Mouse (Mus musculus): ENCODE data around the gene Mgmt. TPM values are rescaled to one million over a fixed set of nuclear protein-coding genes. Genes with fewer than 3 reads are reported as not detected.

Gene Mgmt
- polyA plus RNA-seq, 1 experiment: 0.06 TPM

- no peak for TF ChIP-seq TAL1 (IDR thresholded peaks at IDR 0.05; ENCODE audit: low read length)
- no peak for TF ChIP-seq GATA1 (IDR thresholded peaks at IDR 0.05; ENCODE audit: low read length)
- H3K4me1 ChIP-seq (ENCODE audit: control insufficient read depth): no peaks in the 10 kb centered on the region
These were observed 110.9 kb downstream of the Mgmt start for GRCm38 (mm10) chr7:137005293-137005692.

GRCm38 (mm10) chr7:137008321-137008720, 113.9 kb downstream of the Mgmt start:
- H3K9me3 ChIP-seq (ENCODE audit: control insufficient read depth, low read length): no peaks in the 10 kb centered on the region
- no peak overlapping the region for H3K4me3 ChIP-seq (replicated peaks)

More at GRCm38 (mm10) chr7:137005293-137005692, 110.9 kb downstream of the Mgmt start:
- Histone ChIP-seq H3K36me3 (ENCODE audit: control insufficient read depth) (no peaks in the 10 kb centered on the region), H3K27me3 (ENCODE audit: control insufficient read depth) (no peaks in the 10 kb centered on the region), H3K9me3 (ENCODE audit: control insufficient read depth, low read length) (no peaks in the 10 kb centered on the region), H3K4me3 (replicated peaks) (no peak overlapping the region)

DNA sequence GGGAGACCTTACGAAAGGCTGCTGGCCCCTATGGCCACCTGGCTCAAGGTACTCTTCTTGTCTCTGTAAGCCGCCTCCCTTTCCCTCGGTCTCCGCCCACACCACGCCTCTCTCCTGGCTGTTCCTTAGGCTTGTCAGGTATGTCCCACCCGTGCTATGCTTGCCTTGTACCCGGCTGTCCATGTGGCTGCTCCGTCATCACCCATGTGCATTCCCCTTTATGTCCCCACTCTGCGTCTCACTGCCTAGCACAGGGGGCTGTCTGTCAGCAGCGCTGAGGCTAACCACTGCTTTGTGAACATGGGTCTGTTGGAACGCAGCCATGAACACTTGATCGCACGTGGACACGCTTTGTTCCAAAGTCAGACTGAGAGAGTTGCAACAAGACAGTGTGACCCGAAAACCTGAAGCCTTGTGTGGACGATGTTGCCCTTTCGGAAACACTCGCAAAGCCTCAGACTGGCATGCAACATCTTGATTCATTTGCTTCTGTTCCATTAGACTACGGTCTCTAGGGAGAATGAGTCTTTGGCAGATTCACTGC, 115.4 kb downstream of the Mgmt start:
- Histone ChIP-seq H3K9me3 (ENCODE audit: control insufficient read depth, low read length) (no peaks in the 10 kb centered on the region), H3K4me1 (ENCODE audit: control insufficient read depth) (no peaks in the 10 kb centered on the region), H3K36me3 (ENCODE audit: control insufficient read depth) (no peaks in the 10 kb centered on the region), H3K27me3 (ENCODE audit: control insufficient read depth) (no peaks in the 10 kb centered on the region), H3K4me3 (replicated peaks) (no peak overlapping the region)
- TF ChIP-seq TAL1 (IDR thresholded peaks at IDR 0.05; ENCODE audit: low read length) (no peak), GATA1 (IDR thresholded peaks at IDR 0.05; ENCODE audit: low read length) (no peak)

More at GRCm38 (mm10) chr7:137008321-137008720, 113.9 kb downstream of the Mgmt start:
- TF ChIP-seq TAL1 (IDR thresholded peaks at IDR 0.05; ENCODE audit: low read length) (no peak), GATA1 (IDR thresholded peaks at IDR 0.05; ENCODE audit: low read length) (no peak)
- Histone ChIP-seq H3K36me3 (ENCODE audit: control insufficient read depth) (no peaks in the 10 kb centered on the region), H3K27me3 (ENCODE audit: control insufficient read depth) (no peaks in the 10 kb centered on the region), H3K4me1 (ENCODE audit: control insufficient read depth) (no peaks in the 10 kb centered on the region)

DNA sequence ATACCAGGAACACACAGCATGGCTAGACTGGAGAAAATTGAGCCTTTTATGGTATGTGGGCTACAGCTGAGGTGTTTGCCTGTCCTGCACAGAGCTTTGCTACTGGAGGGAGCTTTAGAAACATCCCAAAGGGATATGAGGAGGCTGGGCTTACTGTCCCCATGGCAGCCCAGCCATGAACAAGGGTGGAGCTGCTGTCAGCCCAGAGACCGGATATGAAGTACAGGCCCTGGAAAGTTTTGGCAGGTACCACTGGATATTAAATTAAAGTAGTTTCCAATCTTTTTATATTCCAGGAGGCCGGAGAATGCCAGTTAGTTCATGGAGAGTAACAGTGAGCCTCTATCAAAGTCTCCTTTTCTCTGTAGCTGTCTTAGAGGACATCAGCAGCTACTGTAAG, 116.0 kb downstream of the Mgmt start:
- Histone ChIP-seq H3K36me3 (ENCODE audit: control insufficient read depth) (no peaks in the 10 kb centered on the region), H3K27me3 (ENCODE audit: control insufficient read depth) (no peaks in the 10 kb centered on the region), H3K4me1 (ENCODE audit: control insufficient read depth) (no peaks in the 10 kb centered on the region), H3K4me3 (replicated peaks) (no peak overlapping the region), H3K9me3 (ENCODE audit: control insufficient read depth, low read length) (no peaks in the 10 kb centered on the region)
- no peak for TF ChIP-seq TAL1 (IDR thresholded peaks at IDR 0.05; ENCODE audit: low read length)
- TF ChIP-seq GATA1 (IDR thresholded peaks at IDR 0.05; ENCODE audit: low read length): no peak

DNA sequence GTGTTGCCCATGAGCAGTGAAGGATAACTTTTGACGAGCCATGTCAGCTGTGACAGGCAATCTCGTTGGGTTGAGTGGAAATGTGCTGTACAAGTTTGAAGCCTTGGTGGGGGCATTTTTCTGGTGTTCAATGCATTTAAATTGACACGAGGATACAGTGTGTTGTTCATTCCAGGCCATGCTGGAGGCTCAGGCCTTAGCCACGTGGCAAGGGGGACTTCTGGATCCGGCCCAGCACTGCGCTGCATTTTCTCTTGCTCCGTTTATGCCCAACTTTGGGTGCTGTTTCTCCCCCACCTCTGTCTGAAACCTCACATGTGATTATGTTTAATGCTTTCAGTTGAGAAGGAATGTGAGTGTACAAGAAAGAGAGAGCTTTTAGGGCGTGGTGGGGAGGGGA, 118.3 kb downstream of the Mgmt start:
- Histone ChIP-seq H3K9me3 (ENCODE audit: control insufficient read depth, low read length) (no peaks in the 10 kb centered on the region; the same call in 1 of the 2 replicates), H3K27me3 (ENCODE audit: control insufficient read depth) (no peaks in the 10 kb centered on the region), H3K4me3 (replicated peaks) (no peak overlapping the region), H3K36me3 (ENCODE audit: control insufficient read depth) (no peaks in the 10 kb centered on the region), H3K4me1 (ENCODE audit: control insufficient read depth) (no peaks in the 10 kb centered on the region)
- TF ChIP-seq GATA1 (IDR thresholded peaks at IDR 0.05; ENCODE audit: low read length) (no peak), TAL1 (IDR thresholded peaks at IDR 0.05; ENCODE audit: low read length) (no peak)

DNA sequence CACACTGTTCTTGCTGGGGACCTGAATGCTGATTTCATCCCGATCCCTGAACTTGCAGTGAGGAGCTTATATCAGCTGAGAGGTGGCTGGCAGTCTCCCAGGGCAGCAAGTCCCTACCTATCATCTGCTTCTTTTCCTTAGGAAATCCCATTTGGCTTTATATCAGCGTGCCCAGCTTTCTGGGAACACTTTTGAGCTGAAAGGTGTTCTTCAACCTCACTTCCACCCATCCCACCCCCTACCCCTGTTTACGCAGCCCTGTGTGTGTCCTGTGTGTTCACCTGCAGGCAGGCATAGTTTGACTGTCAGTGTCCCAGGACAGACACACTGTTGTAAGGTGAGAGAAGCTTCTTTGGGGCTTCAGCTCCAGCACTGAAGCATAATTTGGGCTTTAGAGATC, 119.0 kb downstream of the Mgmt start:
- no peak overlapping the region for H3K4me3 ChIP-seq (replicated peaks)
- TF ChIP-seq GATA1 (IDR thresholded peaks at IDR 0.05; ENCODE audit: low read length): no peak
- no peak for TF ChIP-seq TAL1 (IDR thresholded peaks at IDR 0.05; ENCODE audit: low read length)

DNA sequence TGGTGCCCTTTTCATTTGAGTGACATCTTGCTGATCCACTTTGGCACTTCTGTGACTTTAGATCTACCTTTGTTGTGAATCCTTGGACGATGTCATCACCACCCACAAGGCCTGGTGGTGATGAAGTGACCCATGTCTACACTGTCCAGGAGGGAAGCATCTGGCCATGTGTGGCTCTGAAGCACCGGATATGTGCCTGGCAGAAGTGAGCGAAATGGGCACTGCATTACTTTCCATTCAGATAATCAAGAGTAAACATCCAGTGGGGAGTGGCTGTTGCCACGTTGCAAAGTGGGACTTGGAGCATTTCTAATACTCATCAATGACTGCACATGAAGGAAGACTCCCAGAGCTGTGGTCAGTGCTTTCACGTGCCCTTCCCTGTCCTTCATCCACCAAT, 124.2 kb downstream of the Mgmt start:
- TF ChIP-seq GATA1 (IDR thresholded peaks at IDR 0.05; ENCODE audit: low read length) (no peak), TAL1 (IDR thresholded peaks at IDR 0.05; ENCODE audit: low read length) (no peak)
- H3K9me3 ChIP-seq (ENCODE audit: control insufficient read depth, low read length): peaks cover 3% of the 10 kb centered on the region; the same call in 1 of the 2 replicates
- H3K4me1 ChIP-seq (ENCODE audit: control insufficient read depth): no peaks in the 10 kb centered on the region
- H3K36me3 ChIP-seq (ENCODE audit: control insufficient read depth): no peaks in the 10 kb centered on the region
- no peaks in the 10 kb centered on the region for H3K27me3 ChIP-seq (ENCODE audit: control insufficient read depth)
- no peak overlapping the region for H3K4me3 ChIP-seq (replicated peaks)

More for the DNA sequence above, 119.0 kb downstream of the Mgmt start:
- Histone ChIP-seq H3K36me3 (ENCODE audit: control insufficient read depth) (no peaks in the 10 kb centered on the region), H3K9me3 (ENCODE audit: control insufficient read depth, low read length) (no peaks in the 10 kb centered on the region; the same call in 1 of the 2 replicates), H3K27me3 (ENCODE audit: control insufficient read depth) (no peaks in the 10 kb centered on the region), H3K4me1 (ENCODE audit: control insufficient read depth) (no peaks in the 10 kb centered on the region)

DNA sequence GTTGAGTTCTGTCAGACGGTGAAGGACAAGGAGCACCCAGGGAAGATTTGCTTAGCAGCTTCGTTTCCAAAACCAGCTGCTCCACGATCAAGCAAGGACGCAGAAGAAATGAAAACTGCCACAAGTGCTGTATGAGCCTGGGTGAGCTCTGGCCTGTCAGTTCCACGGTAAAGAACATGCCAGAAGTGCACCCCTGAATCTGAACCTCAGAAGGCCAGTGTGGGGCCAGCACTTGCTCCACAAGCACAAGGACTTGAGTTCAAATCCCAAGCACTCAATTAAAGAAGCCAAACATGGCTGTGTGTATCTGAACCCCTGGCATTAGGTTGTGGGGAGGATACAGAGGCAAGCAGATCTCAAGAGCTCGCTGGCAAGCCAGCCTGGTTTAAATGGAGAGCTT, 125.8 kb downstream of the Mgmt start:
- H3K4me1 ChIP-seq (ENCODE audit: control insufficient read depth): no peaks in the 10 kb centered on the region
- H3K27me3 ChIP-seq (ENCODE audit: control insufficient read depth): no peaks in the 10 kb centered on the region
- H3K36me3 ChIP-seq (ENCODE audit: control insufficient read depth): no peaks in the 10 kb centered on the region
- H3K9me3 ChIP-seq (ENCODE audit: control insufficient read depth, low read length): peaks cover 3% of the 10 kb centered on the region; the same call in 1 of the 2 replicates
- TF ChIP-seq GATA1 (IDR thresholded peaks at IDR 0.05; ENCODE audit: low read length) (no peak), TAL1 (IDR thresholded peaks at IDR 0.05; ENCODE audit: low read length) (no peak)
- H3K4me3 ChIP-seq (replicated peaks): no peak overlapping the region

DNA sequence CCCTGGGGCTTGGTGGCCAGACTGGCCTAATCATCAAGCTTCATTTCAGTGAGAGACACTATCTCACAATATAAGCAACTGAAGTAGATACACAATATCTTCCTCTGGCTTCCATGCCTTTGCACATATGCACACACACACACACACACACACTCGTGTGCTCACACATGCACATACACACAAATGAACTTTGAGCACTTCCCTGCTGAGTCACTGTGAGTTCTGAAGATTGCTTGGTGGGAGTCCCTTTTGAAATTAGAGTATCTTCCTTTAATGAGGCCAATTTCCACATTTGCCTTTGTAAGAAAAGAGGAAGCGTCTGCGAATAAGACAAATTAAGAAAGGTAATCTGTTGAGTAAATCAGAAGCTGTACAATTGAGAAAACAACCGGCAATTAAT, 136.4 kb downstream of the Mgmt start:
- no peak for TF ChIP-seq GATA1 (IDR thresholded peaks at IDR 0.05; ENCODE audit: low read length)
- no peak for TF ChIP-seq TAL1 (IDR thresholded peaks at IDR 0.05; ENCODE audit: low read length)
- H3K36me3 ChIP-seq (ENCODE audit: control insufficient read depth): no peaks in the 10 kb centered on the region
- peaks cover 23% of the 10 kb centered on the region for H3K9me3 ChIP-seq (ENCODE audit: control insufficient read depth, low read length)

GRCm38 (mm10) chr7:137033177-137033576, 138.8 kb downstream of the Mgmt start:
- H3K4me1 ChIP-seq (ENCODE audit: control insufficient read depth): no peaks in the 10 kb centered on the region
- H3K27me3 ChIP-seq (ENCODE audit: control insufficient read depth): no peaks in the 10 kb centered on the region
- H3K4me3 ChIP-seq (replicated peaks): no peak overlapping the region
- no peaks in the 10 kb centered on the region for H3K36me3 ChIP-seq (ENCODE audit: control insufficient read depth)
- TF ChIP-seq TAL1 (IDR thresholded peaks at IDR 0.05; ENCODE audit: low read length): no peak
- H3K9me3 ChIP-seq (ENCODE audit: control insufficient read depth, low read length): peaks cover 23% of the 10 kb centered on the region

More for the DNA sequence above, 136.4 kb downstream of the Mgmt start:
- no peak overlapping the region for H3K4me3 ChIP-seq (replicated peaks)
- no peaks in the 10 kb centered on the region for H3K27me3 ChIP-seq (ENCODE audit: control insufficient read depth)
- no peaks in the 10 kb centered on the region for H3K4me1 ChIP-seq (ENCODE audit: control insufficient read depth)

Measured in erythroblast, embryonic 14.5 days (primary cell).